Mouse (Mus musculus) intestine, postnatal 0 days (tissue): ENCODE measurements around the gene Dis3l. TPM values are rescaled to one million over a fixed set of nuclear protein-coding genes. Genes with fewer than 3 reads are reported as not detected.

Experiments
- ATAC-seq: fragments of 200-750 bp; cut with Nextera tagmentation; 2 replicates; pipeline ENCODE4 v1.8.0; 2017; ENCODE audit warnings: mild to moderate bottlenecking, moderate TSS enrichment, moderate library complexity
- H3K27ac ChIP-seq: fragments of 300-500 bp; sonication (generic); 2 replicates; pipeline ENCODE4 v1.5.1; 2014; ENCODE audit warnings: mild to moderate bottlenecking, low read depth, low read length, moderate library complexity
- H3K27me3 ChIP-seq: fragments of 300-500 bp; sonication (generic); replicated peaks from 2 replicates; pipeline ENCODE4 v1.6.1; 2014; ENCODE audit warnings: low read length, mixed read lengths; ENCODE audit not compliant: control insufficient read depth, insufficient read depth
- H3K36me3 ChIP-seq: fragments of 300-500 bp; sonication (generic); 2 replicates; pipeline ENCODE4 v1.6.1; 2014; ENCODE audit warnings: mild to moderate bottlenecking, moderate library complexity; ENCODE audit not compliant: control insufficient read depth, insufficient read depth
- H3K4me1 ChIP-seq: fragments of 300-500 bp; sonication (generic); replicated peaks from 2 replicates; pipeline ENCODE4 v1.6.1; 2014; ENCODE audit warnings: antibody characterized with exemption, low read length, mixed read lengths; ENCODE audit not compliant: control insufficient read depth, insufficient read depth
- H3K4me2 ChIP-seq: fragments of 300-500 bp; sonication (generic); replicated peaks from 2 replicates; pipeline ENCODE4 v1.6.1; 2014; ENCODE audit warnings: low read depth, mild to moderate bottlenecking, moderate library complexity
- H3K4me3 ChIP-seq: fragments of 300-500 bp; sonication (generic); 2 replicates; pipeline ENCODE4 v1.5.1; 2014; ENCODE audit warnings: low read depth, low read length
- H3K9ac ChIP-seq: fragments of 300-500 bp; sonication (generic); 2 replicates; pipeline ENCODE4 v1.6.1; 2014; ENCODE audit warnings: mild to moderate bottlenecking, low read depth, low read length
- H3K9me3 ChIP-seq: fragments of 300-500 bp; sonication (generic); 2 replicates; pipeline ENCODE4 v1.6.1; 2016; ENCODE audit warnings: mixed run types; ENCODE audit not compliant: control insufficient read depth
- CTCF ChIP-seq: sonication (generic); IDR thresholded peaks from 2 replicates; pipeline ENCODE4 v1.5.1; 2016; ENCODE audit warnings: low read depth, mild to moderate bottlenecking, control low read depth, antibody characterized with exemption, moderate library complexity
- WGBS: fragments of 180-500 bp; shearing (Covaris S2); extraction: QIAGEN DNeasy Blood & Tissue Kit; methylation state at CpG from one replicate; pipeline ENCODE4 v1.1.7; 2014; 5-methylcytosine and 5-hydroxymethylcytosine counted together
- polyA plus RNA-seq: library from polyadenylated mRNA; unstranded; fragments of >200 nt; fragmentation: Nextera tagmentation; extraction: Ambion mirVana; gene quantifications from 2 replicates; pipeline ENCODE4 v1.2.1, GENCODE M21; 2015

The Dis3l gene
- polyA plus RNA-seq, 1 experiment from 2014 or later, result 8.1 TPM

DNA sequence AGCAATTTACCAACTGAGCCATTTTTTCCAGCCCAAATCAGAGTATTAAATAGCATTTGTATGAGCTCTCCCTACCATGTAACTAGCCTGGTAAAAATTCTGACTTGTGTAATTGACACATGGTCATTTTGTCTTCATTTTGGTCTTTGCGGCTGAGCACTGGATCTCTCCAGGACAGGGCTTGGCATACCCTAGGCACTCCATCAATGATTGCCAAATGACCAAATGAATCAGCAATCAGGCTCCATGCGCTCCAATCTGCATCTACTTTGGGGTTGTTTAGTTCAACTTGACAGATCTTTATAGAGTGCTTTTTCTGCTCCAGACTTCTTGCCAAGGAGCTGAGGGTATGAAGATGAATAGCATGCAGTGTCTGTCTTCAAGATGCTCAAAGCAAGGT is 35.3 kb upstream of the Dis3l start:
- Histone ChIP-seq H3K27ac (no peak overlapping the region), H3K4me2 (no peak overlapping the region), H3K4me1 (no peaks in the 10 kb centered on the region), H3K4me3 (no peak overlapping the region), H3K9ac (no peak overlapping the region), H3K27me3 (no peaks in the 10 kb centered on the region), H3K9me3 (no peaks in the 10 kb centered on the region; the same call in 1 of the 2 replicates), H3K36me3 (no peaks in the 10 kb centered on the region)
- ATAC-seq, result no peak
- no peak for TF ChIP-seq CTCF
- 88% methylated on average over 2 of the region's 2 CpGs for WGBS

DNA sequence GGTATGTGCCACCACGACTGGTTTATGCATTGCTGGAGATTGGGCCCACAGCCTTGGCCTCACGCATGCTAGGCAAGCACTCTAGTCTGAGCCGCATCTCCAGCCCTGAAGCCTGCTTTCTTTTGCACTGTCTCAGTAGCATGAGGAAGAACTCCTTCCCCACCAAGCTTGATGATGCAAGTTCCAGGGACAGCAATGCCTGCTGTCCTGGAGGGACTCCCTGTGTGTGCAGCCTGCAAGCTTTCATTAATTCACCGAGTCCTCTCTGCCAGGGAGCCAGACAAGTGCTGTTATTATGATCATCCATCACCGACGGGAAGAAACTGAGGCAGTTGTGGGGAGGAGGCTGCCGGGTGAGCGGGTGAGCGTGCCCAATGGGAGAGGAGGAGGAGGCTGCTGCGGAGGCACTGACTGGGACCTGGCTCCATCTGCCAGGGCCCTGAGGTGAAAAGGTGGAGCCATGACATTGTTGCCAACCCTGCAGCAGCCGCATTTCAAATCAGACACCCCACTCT is 30.3 kb upstream of the Dis3l start:
- Histone ChIP-seq H3K4me1 (no peaks in the 10 kb centered on the region), H3K27ac (no peak overlapping the region), H3K9me3 (no peaks in the 10 kb centered on the region), H3K4me3 (no peak overlapping the region), H3K36me3 (no peaks in the 10 kb centered on the region), H3K4me2 (no peak overlapping the region), H3K27me3 (no peaks in the 10 kb centered on the region), H3K9ac (no peak overlapping the region)
- ATAC-seq, result no peak
- no peak for TF ChIP-seq CTCF
- WGBS, result 63% methylated on average over 11 of the region's 11 CpGs

DNA sequence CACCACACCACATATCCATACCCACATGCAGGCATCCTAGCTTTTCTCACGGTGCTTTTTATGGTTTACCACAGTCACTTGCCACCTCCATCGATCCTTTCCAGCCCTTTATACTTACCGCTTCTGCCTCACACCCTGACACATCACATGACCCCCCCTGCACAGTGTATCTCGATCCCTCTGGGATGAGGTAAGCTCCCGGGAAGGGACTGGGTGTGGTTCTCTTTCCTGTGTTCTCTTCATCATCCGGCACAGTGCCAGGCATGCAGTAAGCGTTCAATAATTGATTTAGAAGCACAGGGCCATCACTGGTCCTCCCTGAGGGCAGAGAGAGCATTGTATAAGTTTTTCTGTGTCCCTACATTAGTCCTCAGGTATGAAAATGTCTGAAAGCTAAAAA is 28.8 kb upstream of the Dis3l start:
- Histone ChIP-seq H3K9ac (no peak overlapping the region), H3K9me3 (no peaks in the 10 kb centered on the region), H3K27ac (no peak overlapping the region), H3K4me3 (no peak overlapping the region), H3K4me2 (no peak overlapping the region), H3K27me3 (no peaks in the 10 kb centered on the region), H3K36me3 (no peaks in the 10 kb centered on the region), H3K4me1 (no peaks in the 10 kb centered on the region)
- peak; percentile 45; the same call in 1 of the 2 replicates for ATAC-seq
- TF ChIP-seq CTCF, result no peak
- 37% methylated on average over 7 of the region's 7 CpGs for WGBS

DNA sequence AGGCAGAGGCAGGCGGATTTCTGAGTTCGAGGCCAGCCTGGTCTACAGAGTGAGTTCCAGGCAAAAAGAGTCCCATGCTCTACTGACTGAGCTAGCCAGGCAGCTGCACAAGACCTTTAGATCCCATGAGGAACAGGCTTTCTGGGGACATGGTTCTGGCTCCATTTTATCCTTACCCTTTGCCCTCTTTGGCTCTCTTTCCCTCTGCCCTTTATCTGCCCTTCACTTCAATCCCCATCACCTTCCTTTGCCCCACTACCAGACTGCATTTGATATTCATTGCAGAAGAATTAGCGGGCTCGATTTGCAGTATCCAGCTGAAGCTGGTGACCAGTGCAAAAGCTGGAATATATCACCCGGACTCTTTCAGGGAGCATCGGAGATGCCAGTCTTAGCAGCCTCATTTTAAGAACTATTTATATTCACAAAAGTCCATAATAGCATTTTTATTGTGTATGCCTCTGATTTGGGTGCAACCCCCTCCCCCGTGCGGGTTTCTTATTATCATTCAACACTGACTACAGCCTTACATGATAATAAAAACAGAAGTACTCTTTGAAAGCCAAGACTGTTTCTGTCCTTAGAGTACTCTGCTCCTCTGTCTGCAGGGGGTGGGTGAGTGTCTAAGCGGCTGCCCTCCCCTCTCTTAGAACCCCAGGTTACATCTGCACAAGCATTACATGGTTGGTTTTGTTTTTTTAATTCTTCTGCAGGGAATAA is 20.3 kb upstream of the Dis3l start:
- no peak for ATAC-seq
- 90% methylated on average over 9 of the region's 9 CpGs for WGBS
- Histone ChIP-seq H3K4me1 (no peaks in the 10 kb centered on the region), H3K9ac (no peak overlapping the region), H3K27ac (no peak overlapping the region), H3K36me3 (no peaks in the 10 kb centered on the region), H3K4me2 (no peak overlapping the region), H3K27me3 (no peaks in the 10 kb centered on the region), H3K9me3 (no peaks in the 10 kb centered on the region), H3K4me3 (no peak overlapping the region)
- no peak for TF ChIP-seq CTCF

DNA sequence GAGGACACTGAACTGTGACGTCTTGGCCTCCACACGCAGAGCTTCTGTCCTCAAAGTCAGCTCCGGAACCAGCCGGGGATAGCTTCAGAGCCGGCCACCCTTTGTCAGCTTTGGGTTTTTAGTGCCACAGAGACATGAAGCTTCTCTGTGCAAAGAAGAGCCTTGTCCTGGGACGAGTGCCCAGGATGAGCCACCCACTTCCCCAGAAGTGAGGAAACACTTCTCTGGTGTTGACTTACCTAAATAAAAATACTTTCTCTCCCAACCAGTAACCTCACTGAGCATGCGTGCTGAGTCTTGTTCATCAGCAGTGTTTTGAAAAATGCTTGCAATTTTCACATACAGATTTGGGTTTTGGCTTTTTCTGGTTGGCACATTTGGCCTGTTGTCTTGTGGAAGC is 14.5 kb upstream of the Dis3l start:
- no peak for ATAC-seq
- H3K9ac ChIP-seq, result no peak overlapping the region
- H3K9me3 ChIP-seq, result no peaks in the 10 kb centered on the region
- H3K27ac ChIP-seq, result no peak overlapping the region
- H3K27me3 ChIP-seq, result no peaks in the 10 kb centered on the region
- 90% methylated on average over 7 of the region's 7 CpGs for WGBS
- no peak overlapping the region for H3K4me2 ChIP-seq
- no peak overlapping the region for H3K4me3 ChIP-seq
- TF ChIP-seq CTCF, result no peak
- no peaks in the 10 kb centered on the region for H3K36me3 ChIP-seq
- no peaks in the 10 kb centered on the region for H3K4me1 ChIP-seq

DNA sequence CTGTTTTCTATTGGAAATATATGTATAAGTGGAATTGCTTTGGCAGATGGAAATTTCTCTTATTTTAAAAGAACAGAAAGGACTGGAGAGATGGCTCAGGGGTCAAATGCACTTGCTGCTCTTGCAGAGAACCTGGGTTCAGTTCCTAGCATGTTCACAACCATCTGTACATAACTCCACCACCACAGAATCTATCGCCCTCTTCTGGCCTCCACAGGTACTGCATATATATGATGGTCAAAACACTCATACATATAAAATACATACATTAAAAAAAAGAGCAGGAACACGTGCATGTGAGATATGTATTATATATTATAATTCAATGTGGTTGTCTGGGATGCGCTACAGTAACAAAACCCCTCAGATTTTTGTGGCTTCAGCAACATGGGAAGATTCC is 10.1 kb upstream of the Dis3l start:
- TF ChIP-seq CTCF, result peak; percentile 71
- WGBS, result 43% methylated on average over 3 of the region's 3 CpGs
- Histone ChIP-seq H3K27me3 (no peaks in the 10 kb centered on the region), H3K4me1 (no peaks in the 10 kb centered on the region), H3K4me3 (no peak overlapping the region), H3K4me2 (no peak overlapping the region), H3K9me3 (no peaks in the 10 kb centered on the region), H3K9ac (no peak overlapping the region), H3K36me3 (no peaks in the 10 kb centered on the region), H3K27ac (no peak overlapping the region)
- no peak for ATAC-seq
